Mouse (Mus musculus): ENCODE measurements around the gene Igsf9.

GRCm38 (mm10) chr1:172450226-172450625, 31.4 kb upstream of the Igsf9 start:
- TF ChIP-seq CTCF (IDR thresholded peaks at IDR 0.05; ENCODE audit: extremely low read depth, insufficient read depth, insufficient read length, insufficient replicate concordance) (no peak), POLR2A (IDR thresholded peaks at IDR 0.05; ENCODE audit: low read depth, low read length) (no peak)
